Mouse (Mus musculus) heart, postnatal 0 days (tissue): ENCODE measurements at regions not wholly inside any gene's neighbourhood (a gene's known extent, or its start where the extent isn't known, plus 50 kb on each side); places are given as distances from the start of the nearest gene placed in this dataset.

ENCODE experiments used
- CTCF ChIP-seq: IDR thresholded peaks from 2 replicates; pipeline ENCODE4 v1.5.1; 2016; ENCODE audit warnings: antibody characterized with exemption, control low read depth, low read depth
- EP300 ChIP-seq: IDR thresholded peaks from 2 replicates; pipeline ENCODE4 v1.6.1; 2016; ENCODE audit warnings: antibody characterized with exemption, low read depth

- no peak for TF ChIP-seq CTCF
- no peak for TF ChIP-seq EP300
These were observed 103.8 kb downstream of the Tbx4 start for GRCm38 (mm10) chr11:85989940-85990493.
